Mouse (Mus musculus) intestine, embryonic 15.5 days (tissue): ENCODE data around the gene Ccnb2. TPM values are rescaled to one million over a fixed set of nuclear protein-coding genes. Genes with fewer than 3 reads are reported as not detected.

ENCODE experiments used
- ATAC-seq: fragments of 200-750 bp; cut with Nextera tagmentation; 2 replicates; pipeline ENCODE4 v1.8.0; 2017; ENCODE audit warnings: moderate TSS enrichment, moderate library complexity
- H3K27ac ChIP-seq: fragments of 300-500 bp; sonication (generic); 2 replicates; pipeline ENCODE4 v1.5.1; 2015; ENCODE audit warnings: mild to moderate bottlenecking, inconsistent platforms
- H3K27me3 ChIP-seq: fragments of 300-500 bp; sonication (generic); replicated peaks from 2 replicates; pipeline ENCODE4 v1.6.1; 2015; ENCODE audit warnings: inconsistent platforms
- H3K36me3 ChIP-seq: fragments of 300-500 bp; sonication (generic); 2 replicates; pipeline ENCODE4 v1.6.1; 2015; ENCODE audit warnings: inconsistent platforms
- H3K4me1 ChIP-seq: fragments of 300-500 bp; sonication (generic); replicated peaks from 2 replicates; pipeline ENCODE4 v1.6.1; 2015; ENCODE audit warnings: inconsistent platforms
- H3K4me2 ChIP-seq: fragments of 300-500 bp; sonication (generic); replicated peaks from 2 replicates; pipeline ENCODE4 v1.6.1; 2015; ENCODE audit warnings: mild to moderate bottlenecking, inconsistent platforms
- H3K4me3 ChIP-seq: fragments of 300-500 bp; sonication (generic); replicated peaks from 2 replicates; pipeline ENCODE4 v1.5.1; 2015; ENCODE audit warnings: inconsistent platforms
- H3K9ac ChIP-seq: fragments of 300-500 bp; sonication (generic); 2 replicates; pipeline ENCODE4 v1.6.1; 2015; ENCODE audit warnings: inconsistent platforms
- H3K9me3 ChIP-seq: fragments of 300-500 bp; sonication (generic); 2 replicates; pipeline ENCODE4 v1.6.1; 2016; ENCODE audit warnings: inconsistent platforms
- WGBS: fragments of 180-500 bp; shearing (Covaris S2); methylation state at CpG from one replicate; pipeline ENCODE4 v1.1.7; 2015; 5-methylcytosine and 5-hydroxymethylcytosine counted together
- polyA plus RNA-seq: library from polyadenylated mRNA; unstranded; fragments of >200 nt; fragmentation: Nextera tagmentation; extraction: Ambion mirVana; gene quantifications from 2 replicates; pipeline ENCODE4 v1.2.1, GENCODE M21; 2015

Ccnb2 gene
- polyA plus RNA-seq, 1 experiment from 2014 or later = 171 TPM

DNA sequence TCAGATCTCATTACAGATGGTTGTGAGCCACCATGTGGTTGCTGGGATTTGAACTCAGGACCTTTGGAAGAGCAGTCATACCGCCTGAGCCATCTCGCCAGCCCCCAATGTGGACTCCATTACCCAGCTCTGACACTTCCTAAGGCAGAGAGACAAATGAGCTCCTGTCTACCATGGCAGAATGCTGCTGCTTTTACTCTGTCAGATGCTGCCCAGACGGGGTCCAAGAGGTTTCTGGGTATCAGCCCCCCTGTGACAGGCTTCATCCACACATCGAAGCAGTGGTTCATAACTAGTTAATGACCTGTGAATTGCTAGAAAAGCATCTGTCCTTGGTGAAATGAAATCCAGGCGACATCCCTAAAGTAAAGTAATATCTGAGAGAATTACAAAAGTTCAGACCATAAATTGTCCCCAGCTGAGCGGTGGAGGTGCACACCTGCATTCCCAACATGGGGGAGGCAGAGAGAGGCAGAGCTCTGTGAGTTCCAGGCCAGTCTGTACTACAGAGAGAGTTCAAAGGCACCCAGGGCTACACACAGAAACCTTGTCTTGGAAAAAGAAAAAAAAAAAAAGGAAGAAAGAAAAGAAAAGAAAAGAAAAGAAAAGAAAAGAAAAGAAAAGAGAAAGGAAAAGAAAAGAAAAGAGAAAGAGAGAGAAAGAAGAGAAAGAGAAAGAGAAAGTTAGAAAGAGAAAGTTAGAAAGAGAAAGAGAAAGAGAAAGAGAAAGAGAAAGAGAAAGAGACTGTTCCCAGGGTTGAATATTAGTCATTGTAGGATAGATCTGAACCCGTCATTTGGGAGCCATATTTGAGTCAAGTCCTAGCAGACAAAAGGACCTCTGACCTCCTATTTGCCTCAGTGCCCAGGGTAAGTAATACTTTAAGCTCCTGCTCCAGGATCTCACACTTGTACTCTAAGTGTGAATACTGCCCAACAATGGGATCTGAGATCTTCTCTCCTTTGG, 41.6 kb downstream of the Ccnb2 start:
- no peaks in the 10 kb centered on the region for H3K4me1 ChIP-seq
- H3K27me3 ChIP-seq = no peaks in the 10 kb centered on the region
- H3K4me2 ChIP-seq = no peak overlapping the region
- no peak overlapping the region for H3K9ac ChIP-seq
- ATAC-seq = no peak
- no peak overlapping the region for H3K4me3 ChIP-seq
- H3K9me3 ChIP-seq = no peaks in the 10 kb centered on the region
- H3K36me3 ChIP-seq = peaks cover 11% of the 10 kb centered on the region; the same call in 1 of the 2 replicates
- no peak overlapping the region for H3K27ac ChIP-seq
- WGBS = 87% methylated on average over 7 of the region's 7 CpGs

DNA sequence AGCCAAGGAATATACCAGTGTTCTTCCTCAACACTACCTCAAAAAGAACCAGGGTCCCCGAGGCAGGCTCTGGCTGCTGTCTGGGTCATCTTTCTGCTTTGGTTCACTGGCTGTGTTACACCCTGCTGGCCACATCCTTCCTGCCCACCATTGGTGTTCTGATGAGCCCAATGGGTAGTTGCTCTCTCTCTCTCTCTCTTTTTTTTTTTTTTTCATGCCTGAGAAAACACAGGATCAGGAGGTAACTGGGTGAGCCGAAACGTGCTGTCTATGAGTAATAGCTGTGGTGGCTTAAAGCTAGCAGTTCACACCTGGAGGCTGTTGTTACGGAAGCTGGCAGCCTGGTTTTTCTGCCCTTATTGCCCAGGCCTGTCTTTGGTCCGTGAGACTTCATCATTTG, 49.7 kb downstream of the Ccnb2 start:
- H3K27me3 ChIP-seq = no peaks in the 10 kb centered on the region
- H3K27ac ChIP-seq = no peak overlapping the region
- H3K36me3 ChIP-seq = peaks cover 10% of the 10 kb centered on the region
- H3K9me3 ChIP-seq = no peaks in the 10 kb centered on the region
- H3K9ac ChIP-seq = no peak overlapping the region
- no peak overlapping the region for H3K4me3 ChIP-seq
- 83% methylated on average over 5 of the region's 5 CpGs for WGBS
- no peak for ATAC-seq
- H3K4me2 ChIP-seq = no peak overlapping the region
- H3K4me1 ChIP-seq = no peaks in the 10 kb centered on the region

DNA sequence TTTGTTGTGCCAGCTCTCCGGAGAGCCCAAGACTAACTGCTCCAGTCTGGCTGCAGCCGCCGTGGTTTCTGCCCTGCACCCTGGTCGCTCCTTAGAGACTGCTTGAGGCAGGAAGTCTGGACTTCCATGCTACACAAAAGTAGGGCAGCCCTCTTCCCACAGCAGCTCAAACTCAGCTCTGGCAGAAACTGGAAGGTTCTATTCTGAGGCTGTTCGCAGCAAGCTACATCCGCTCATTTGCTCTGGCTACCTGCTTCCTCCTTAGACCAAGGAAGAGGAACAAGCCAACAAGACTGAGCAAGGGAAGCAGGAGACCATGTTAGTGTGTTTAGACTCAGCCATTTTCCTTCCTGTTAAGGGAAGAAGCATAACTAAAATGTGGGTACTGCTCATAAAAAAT, 54.4 kb downstream of the Ccnb2 start:
- Histone ChIP-seq H3K4me2 (no peak overlapping the region), H3K4me1 (no peaks in the 10 kb centered on the region), H3K27me3 (no peaks in the 10 kb centered on the region), H3K4me3 (no peak overlapping the region), H3K36me3 (peaks cover 10% of the 10 kb centered on the region), H3K9me3 (no peaks in the 10 kb centered on the region), H3K27ac (no peak overlapping the region), H3K9ac (no peak overlapping the region)
- ATAC-seq = no peak
- 88% methylated on average over 6 of the region's 6 CpGs for WGBS

DNA sequence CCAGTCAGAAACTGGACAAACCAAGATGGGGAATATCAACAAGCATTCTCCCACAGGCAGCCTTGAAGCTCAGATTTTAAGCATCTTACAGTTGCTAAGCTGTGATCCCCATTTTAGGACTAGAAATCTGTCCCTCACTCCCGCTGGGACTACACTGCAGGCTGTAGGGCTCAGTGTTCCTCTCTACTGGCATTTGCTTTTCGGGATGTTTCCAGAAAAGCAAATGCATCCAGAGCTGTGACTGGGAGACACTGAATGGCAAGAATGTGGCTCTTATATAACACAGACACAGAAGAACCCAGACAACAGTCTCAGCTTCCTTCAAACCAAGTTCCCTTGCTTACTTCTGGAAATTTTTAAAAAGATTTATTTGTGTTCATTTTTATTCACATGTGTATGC, 55.4 kb downstream of the Ccnb2 start:
- H3K9ac ChIP-seq = no peak overlapping the region
- H3K27me3 ChIP-seq = no peaks in the 10 kb centered on the region
- ATAC-seq = no peak
- no peak overlapping the region for H3K4me2 ChIP-seq
- H3K27ac ChIP-seq = no peak overlapping the region
- H3K4me3 ChIP-seq = no peak overlapping the region
- no peaks in the 10 kb centered on the region for H3K9me3 ChIP-seq
- H3K36me3 ChIP-seq = peaks cover 10% of the 10 kb centered on the region
- 82% methylated on average over 2 of the region's 2 CpGs for WGBS
- H3K4me1 ChIP-seq = no peaks in the 10 kb centered on the region

DNA sequence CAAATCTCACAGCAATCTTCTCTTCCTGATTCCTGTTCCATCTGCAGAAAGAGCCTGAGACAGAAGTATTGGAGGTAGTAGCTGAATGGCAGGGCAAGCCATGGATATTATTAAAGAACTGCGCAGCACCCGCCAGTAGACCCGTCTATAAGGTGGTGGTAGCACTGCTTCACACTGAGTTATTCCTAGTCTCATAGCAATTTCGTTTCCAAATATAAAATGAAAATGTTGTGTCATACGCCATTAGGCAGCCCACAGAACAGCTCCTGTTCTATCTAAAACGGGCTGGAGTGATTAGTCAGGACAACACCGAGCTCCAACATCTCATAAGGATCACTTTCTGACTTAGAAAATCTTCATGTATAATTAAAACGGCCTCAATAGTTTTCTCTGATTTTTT, 56.6 kb downstream of the Ccnb2 start:
- Histone ChIP-seq H3K4me2 (no peak overlapping the region), H3K27ac (no peak overlapping the region), H3K9ac (no peak overlapping the region), H3K4me3 (no peak overlapping the region), H3K27me3 (no peaks in the 10 kb centered on the region), H3K36me3 (peaks cover 12% of the 10 kb centered on the region), H3K4me1 (no peaks in the 10 kb centered on the region), H3K9me3 (no peaks in the 10 kb centered on the region)
- ATAC-seq = no peak
- 96% methylated on average over 8 of the region's 8 CpGs for WGBS

DNA sequence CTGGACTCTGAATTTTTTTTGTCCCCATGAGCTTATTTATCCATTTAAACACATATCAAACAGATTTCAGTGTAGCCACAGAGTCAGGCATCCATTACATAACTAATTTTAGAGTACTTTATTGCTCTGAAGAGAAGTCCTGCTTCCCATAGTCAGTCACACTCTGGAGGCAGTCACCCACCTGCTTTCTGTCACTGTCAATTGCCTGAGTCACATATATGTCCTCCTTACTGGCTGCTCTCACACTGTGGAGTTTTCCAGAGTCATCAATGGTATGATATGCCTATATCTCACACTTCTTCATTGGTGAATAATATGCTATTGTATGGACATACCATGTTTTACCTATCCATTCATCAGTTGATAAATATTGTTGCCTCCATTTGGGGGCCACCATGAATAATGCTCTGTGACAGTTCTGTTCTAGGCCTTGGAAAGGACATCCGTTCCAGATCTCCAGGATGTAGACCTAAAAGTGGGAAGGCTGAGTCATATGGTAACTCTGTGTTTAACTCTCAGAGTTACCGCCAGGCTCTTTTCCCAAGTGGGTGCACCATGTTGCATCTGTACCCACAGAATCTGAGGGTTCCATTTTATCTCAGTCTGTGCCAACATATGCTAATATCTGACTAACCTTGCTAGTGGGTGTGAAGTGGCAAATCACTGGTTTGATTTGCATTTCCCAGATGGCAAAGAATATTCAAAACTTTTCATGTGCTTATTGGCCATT, 61.8 kb downstream of the Ccnb2 start:
- ATAC-seq = no peak

More for the DNA sequence above, 61.8 kb downstream of the Ccnb2 start:
- Histone ChIP-seq H3K4me1 (no peaks in the 10 kb centered on the region), H3K36me3 (0 out of 2 replicates have a peak, but pooled peaks cover 9% of the 10 kb centered on the region), H3K27ac (no peak overlapping the region), H3K4me3 (no peak overlapping the region), H3K27me3 (no peaks in the 10 kb centered on the region), H3K9ac (no peak overlapping the region), H3K9me3 (no peaks in the 10 kb centered on the region), H3K4me2 (no peak overlapping the region)
- WGBS = 96% methylated on average over 2 of the region's 2 CpGs

Other genes starting within 250 kb of the Ccnb2 start
- gene Myo1e, start 214.2 kb downstream of the Ccnb2 start, polyA plus RNA-seq = 18.4 and 19.4 TPM in 2 replicates
- gene Rnf111, start 82.2 kb upstream of the Ccnb2 start, polyA plus RNA-seq = 23.5 and 24.2 TPM in 2 replicates
- 43.3 and 43.4 TPM in 2 replicates for gene Sltm, start 121.2 kb upstream of the Ccnb2 start, polyA plus RNA-seq
- 0.19 and 0.59 TPM in 2 replicates for gene Gm10642, start 234.7 kb upstream of the Ccnb2 start, polyA plus RNA-seq
- 11.1 TPM in 2 replicates for gene Mindy2, start 235.6 kb upstream of the Ccnb2 start, polyA plus RNA-seq